Mouse (Mus musculus): ENCODE data around the gene Gramd1b. TPM values are rescaled to one million over a fixed set of nuclear protein-coding genes. Genes with fewer than 3 reads are reported as not detected.

Gene Gramd1b
- polyA plus RNA-seq, 1 experiment, result 41.2 TPM

GRCm38 (mm10) chr9:40420652-40421335 is 110.4 kb downstream of the Gramd1b start:
- TF ChIP-seq CTCF (IDR thresholded peaks at IDR 0.05; ENCODE audit: borderline replicate concordance, extremely low read depth, insufficient read depth, insufficient read length), result no peak
- no peak for TF ChIP-seq POLR2A (IDR thresholded peaks at IDR 0.05; ENCODE audit: borderline replicate concordance, extremely low read depth, insufficient read depth, insufficient read length, poor library complexity, severe bottlenecking)
- no peak for DNase-seq (ENCODE audit: low read depth)

DNA sequence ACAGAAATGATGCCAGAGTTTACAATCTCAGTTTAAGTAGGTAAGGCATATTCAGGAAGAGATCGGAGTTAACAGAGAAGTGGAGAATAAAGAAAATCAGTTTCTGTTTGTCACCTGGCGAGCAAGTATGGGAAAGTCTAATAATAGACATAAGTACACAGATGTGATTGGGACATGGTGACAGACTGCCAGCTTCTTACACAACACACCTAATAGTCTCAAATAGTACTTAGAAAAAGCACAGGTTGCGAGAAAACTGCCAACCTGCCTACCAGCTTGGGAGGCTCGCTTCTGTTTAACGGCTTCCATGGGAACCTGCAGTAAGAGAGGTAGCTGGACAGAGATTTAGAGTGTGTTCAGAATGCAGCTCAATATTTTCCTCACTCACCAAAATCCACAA is 112.4 kb downstream of the Gramd1b start:
- DNase-seq (ENCODE audit: low read depth), result no peak
- TF ChIP-seq POLR2A (IDR thresholded peaks at IDR 0.05; ENCODE audit: borderline replicate concordance, extremely low read depth, insufficient read depth, insufficient read length, poor library complexity, severe bottlenecking), result no peak
- no peak for TF ChIP-seq CTCF (IDR thresholded peaks at IDR 0.05; ENCODE audit: borderline replicate concordance, extremely low read depth, insufficient read depth, insufficient read length)

- DNase-seq (ENCODE audit: low read depth), result no peak
- TF ChIP-seq CTCF (IDR thresholded peaks at IDR 0.05; ENCODE audit: borderline replicate concordance, extremely low read depth, insufficient read depth, insufficient read length) (peak; percentile 32; the same call in 1 of the 2 replicates), POLR2A (IDR thresholded peaks at IDR 0.05; ENCODE audit: borderline replicate concordance, extremely low read depth, insufficient read depth, insufficient read length, poor library complexity, severe bottlenecking) (no peak)
Measured at GRCm38 (mm10) chr9:40416150-40416549, 115.0 kb downstream of the Gramd1b start.

- TF ChIP-seq CTCF (IDR thresholded peaks at IDR 0.05; ENCODE audit: borderline replicate concordance, extremely low read depth, insufficient read depth, insufficient read length) (peak; percentile 69; the same call in 1 of the 2 replicates), POLR2A (IDR thresholded peaks at IDR 0.05; ENCODE audit: borderline replicate concordance, extremely low read depth, insufficient read depth, insufficient read length, poor library complexity, severe bottlenecking) (no peak)
- DNase-seq (ENCODE audit: low read depth), result peak; percentile 95
Measured at GRCm38 (mm10) chr9:40414904-40415766, 116.0 kb downstream of the Gramd1b start.

DNA sequence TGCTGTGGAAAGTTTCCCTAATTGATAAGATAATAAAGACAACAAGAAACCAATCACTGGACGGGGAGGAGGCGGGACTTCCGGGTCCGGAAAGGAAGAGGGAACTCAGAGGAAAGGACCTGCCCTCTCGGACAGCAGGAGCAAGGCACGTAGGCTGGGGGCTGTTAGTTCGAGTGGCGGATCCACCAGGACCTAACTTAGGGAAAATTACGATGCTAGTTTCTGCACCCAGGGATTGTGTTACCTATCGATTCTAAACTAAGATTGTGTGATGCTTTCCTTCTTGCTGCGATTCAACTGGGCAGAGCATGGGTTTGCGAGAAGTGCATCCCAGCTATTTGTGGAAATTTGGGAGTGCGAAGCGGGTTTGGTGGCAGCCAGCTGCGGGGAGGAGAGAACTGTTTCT is 116.7 kb downstream of the Gramd1b start:
- TF ChIP-seq POLR2A (IDR thresholded peaks at IDR 0.05; ENCODE audit: borderline replicate concordance, extremely low read depth, insufficient read depth, insufficient read length, poor library complexity, severe bottlenecking) (peak; percentile 27; the same call in 1 of the 2 replicates), CTCF (IDR thresholded peaks at IDR 0.05; ENCODE audit: borderline replicate concordance, extremely low read depth, insufficient read depth, insufficient read length) (no peak)
- peak; percentile 90 for DNase-seq (ENCODE audit: low read depth)

- TF ChIP-seq CTCF (IDR thresholded peaks at IDR 0.05; ENCODE audit: borderline replicate concordance, extremely low read depth, insufficient read depth, insufficient read length), result no peak
- no peak for TF ChIP-seq POLR2A (IDR thresholded peaks at IDR 0.05; ENCODE audit: borderline replicate concordance, extremely low read depth, insufficient read depth, insufficient read length, poor library complexity, severe bottlenecking)
- no peak for DNase-seq (ENCODE audit: low read depth)
Measured at GRCm38 (mm10) chr9:40413601-40414000, 117.6 kb downstream of the Gramd1b start.

GRCm38 (mm10) chr9:40412931-40413330 is 118.3 kb downstream of the Gramd1b start:
- TF ChIP-seq CTCF (IDR thresholded peaks at IDR 0.05; ENCODE audit: borderline replicate concordance, extremely low read depth, insufficient read depth, insufficient read length) (no peak), POLR2A (IDR thresholded peaks at IDR 0.05; ENCODE audit: borderline replicate concordance, extremely low read depth, insufficient read depth, insufficient read length, poor library complexity, severe bottlenecking) (no peak)
- no peak for DNase-seq (ENCODE audit: low read depth)

- TF ChIP-seq POLR2A (IDR thresholded peaks at IDR 0.05; ENCODE audit: borderline replicate concordance, extremely low read depth, insufficient read depth, insufficient read length, poor library complexity, severe bottlenecking) (no peak), CTCF (IDR thresholded peaks at IDR 0.05; ENCODE audit: borderline replicate concordance, extremely low read depth, insufficient read depth, insufficient read length) (no peak)
- DNase-seq (ENCODE audit: low read depth), result no peak
Measured at GRCm38 (mm10) chr9:40412246-40412645, 118.9 kb downstream of the Gramd1b start.

GRCm38 (mm10) chr9:40410895-40411294 is 120.3 kb downstream of the Gramd1b start:
- no peak for TF ChIP-seq CTCF (IDR thresholded peaks at IDR 0.05; ENCODE audit: borderline replicate concordance, extremely low read depth, insufficient read depth, insufficient read length)
- TF ChIP-seq POLR2A (IDR thresholded peaks at IDR 0.05; ENCODE audit: borderline replicate concordance, extremely low read depth, insufficient read depth, insufficient read length, poor library complexity, severe bottlenecking), result no peak
- no peak for DNase-seq (ENCODE audit: low read depth)

DNA sequence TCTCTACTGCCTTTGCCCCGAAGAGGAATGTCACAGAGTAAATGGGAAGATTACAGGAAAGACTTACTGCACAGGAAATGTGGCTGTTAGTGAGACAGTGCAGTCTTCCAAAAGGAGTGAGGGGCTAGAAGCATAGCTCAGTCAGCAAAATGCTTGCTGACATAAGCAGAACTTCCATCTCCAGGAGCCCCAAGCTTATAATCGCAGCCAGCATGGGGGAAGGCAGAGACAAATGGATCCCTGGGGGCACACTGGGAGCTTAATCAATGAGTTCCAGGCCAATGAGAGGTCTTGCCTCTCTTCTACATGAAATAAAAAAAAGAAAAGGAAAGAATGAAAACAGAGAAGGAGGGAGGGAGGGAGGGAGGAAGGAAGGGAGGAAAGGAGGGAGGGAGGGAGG is 122.1 kb downstream of the Gramd1b start:
- TF ChIP-seq POLR2A (IDR thresholded peaks at IDR 0.05; ENCODE audit: borderline replicate concordance, extremely low read depth, insufficient read depth, insufficient read length, poor library complexity, severe bottlenecking) (no peak), CTCF (IDR thresholded peaks at IDR 0.05; ENCODE audit: borderline replicate concordance, extremely low read depth, insufficient read depth, insufficient read length) (no peak)
- peak; percentile 23 for DNase-seq (ENCODE audit: low read depth)

- no peak for DNase-seq (ENCODE audit: low read depth)
- no peak for TF ChIP-seq POLR2A (IDR thresholded peaks at IDR 0.05; ENCODE audit: borderline replicate concordance, extremely low read depth, insufficient read depth, insufficient read length, poor library complexity, severe bottlenecking)
- TF ChIP-seq CTCF (IDR thresholded peaks at IDR 0.05; ENCODE audit: borderline replicate concordance, extremely low read depth, insufficient read depth, insufficient read length), result no peak
Measured at GRCm38 (mm10) chr9:40408415-40408814, 122.8 kb downstream of the Gramd1b start.

Data from brain, embryonic 14.5 days (tissue).